Mouse (Mus musculus): ENCODE data around the gene Catsperb. TPM values are rescaled to one million over a fixed set of nuclear protein-coding genes. Genes with fewer than 3 reads are reported as not detected.

Catsperb gene
- not detected for polyA plus RNA-seq (2014; fragmentation: Illumina TruSeq; extraction: RNeasy Lipid Tissue Mini Kit (QIAGEN cat#74804); ENCODE audit: insufficient read depth, low read depth, low replicate concordance)

GRCm38 (mm10) chr12:101404353-101404752, at the start of gene Catsperb:
TSS of gene Catsperb (plus strand) at chr12:101404653.

All from lung, adult 10 weeks (tissue).